Mouse (Mus musculus) gonadal fat pad, adult 2 months (tissue): ENCODE results near the gene Gm5152. TPM values are rescaled to one million over a fixed set of nuclear protein-coding genes. Genes with fewer than 3 reads are reported as not detected.
"Not testable (repeated sequence)": the region's sequence is repeated elsewhere in the genome, so short reads cannot be mapped to it uniquely, and the experiment has no call there.

ENCODE experiments used
- DNase-seq: peaks from one replicate; pipeline ENCODE4 v3.0.0-alpha.2; 2012; ENCODE audit warnings: low read depth
- polyA plus RNA-seq: library from polyadenylated mRNA; depleted of rRNA; stranded (reverse); fragments of >200 nt; gene quantifications from 2 replicates; pipeline ENCODE4 v1.2.3, GENCODE M21; 2012; rRNA removed

Gm5152 gene
- polyA plus RNA-seq, result not detected in 2 replicates

DNA sequence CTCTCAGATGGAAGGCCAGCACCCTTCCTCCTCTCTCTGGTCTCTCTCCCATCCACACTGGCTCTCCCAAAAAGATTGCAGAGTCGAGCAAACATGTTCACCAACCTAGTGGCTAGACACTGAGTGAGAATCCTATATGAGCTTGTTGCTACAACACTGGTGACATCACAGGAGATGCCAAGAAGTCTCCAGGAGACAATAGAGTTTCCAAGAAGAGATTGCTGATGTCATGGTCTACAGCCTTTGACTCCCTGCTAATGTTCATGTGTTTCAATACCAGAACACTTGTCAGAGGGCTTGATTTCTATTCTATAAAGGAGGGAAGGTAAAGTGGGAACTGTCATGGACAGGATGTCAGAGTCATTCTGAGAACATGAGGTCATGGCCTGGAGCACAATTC, at the start of gene Gm5152:
Gene Gm5152, minus strand, starts transcription at position 101 of the 400 bp plus-strand sequence.
- DNase-seq, result not testable (repeated sequence)

DNA sequence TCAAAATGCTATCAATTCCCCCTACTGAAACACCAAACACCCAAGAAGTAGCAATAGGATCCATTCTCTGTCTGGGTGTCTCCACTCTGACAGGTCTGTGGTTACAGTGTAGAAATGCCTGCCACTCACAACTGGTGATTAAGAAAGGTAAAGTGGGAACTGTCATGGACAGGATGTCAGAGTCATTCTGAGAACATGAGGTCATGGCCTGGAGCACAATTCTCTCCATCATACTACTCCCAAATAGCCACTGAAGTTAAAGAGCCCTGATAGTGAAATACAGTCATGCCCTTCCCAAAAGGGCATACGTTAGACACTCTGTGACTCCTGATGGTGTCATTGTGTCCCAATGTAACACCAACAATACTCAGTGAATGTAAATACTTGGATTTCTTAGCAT, 8.4 kb upstream of the Gm5152 start:
- not testable (repeated sequence) for DNase-seq

- not testable (repeated sequence) for DNase-seq
Measured at GRCm38 (mm10) chr5:10245770-10246169, 556 bp downstream of the Gm5152 start.

- DNase-seq, result not testable (repeated sequence)
Measured at GRCm38 (mm10) chr5:10240436-10240835, 5.9 kb downstream of the Gm5152 start.

GRCm38 (mm10) chr5:10220317-10220716, 26.0 kb downstream of the Gm5152 start:
- DNase-seq, result no peak

- no peak for DNase-seq
Measured at GRCm38 (mm10) chr5:10203067-10203466, 43.3 kb downstream of the Gm5152 start.

- no peak for DNase-seq
Measured at GRCm38 (mm10) chr5:10196880-10197279, 49.4 kb downstream of the Gm5152 start.
